Mouse (Mus musculus) limb, embryonic 14.5 days (tissue): Measurements from ENCODE around the gene C1ql4. TPM values are rescaled to one million over a fixed set of nuclear protein-coding genes. Genes with fewer than 3 reads are reported as not detected.
A peak's percentile ranks its signal among the peaks of the same experiment; 100 is the strongest.

ENCODE experiments used
- ATAC-seq: fragments of 200-750 bp; cut with Nextera tagmentation; 2 replicates; pipeline ENCODE4 v1.8.0; 2017; ENCODE audit warnings: low read depth, moderate number of reproducible peaks, moderate TSS enrichment; ENCODE audit not compliant: low FRiP score
- DNase-seq: peaks from one replicate; pipeline ENCODE4 v3.0.0-alpha.2; 2015; ENCODE audit warnings: low spot score
- H3K27ac ChIP-seq: fragments of 300-500 bp; sonication (generic); replicated peaks from 2 replicates; pipeline ENCODE4 v1.5.1; 2014; ENCODE audit warnings: low read depth, mild to moderate bottlenecking, low read length, moderate library complexity, mixed read lengths
- H3K27me3 ChIP-seq: fragments of 300-500 bp; sonication (generic); 2 replicates; pipeline ENCODE4 v1.6.1; 2014; ENCODE audit warnings: low read length, mixed read lengths; ENCODE audit not compliant: control insufficient read depth, insufficient read depth
- H3K36me3 ChIP-seq: fragments of 300-500 bp; sonication (generic); 2 replicates; pipeline ENCODE4 v1.6.1; 2014; ENCODE audit warnings: mild to moderate bottlenecking, low read length, moderate library complexity, mixed read lengths; ENCODE audit not compliant: control insufficient read depth, insufficient read depth
- H3K4me1 ChIP-seq: fragments of 300-500 bp; sonication (generic); 2 replicates; pipeline ENCODE4 v1.6.1; 2014; ENCODE audit warnings: antibody characterized with exemption, low read length, mixed read lengths; ENCODE audit not compliant: control insufficient read depth, insufficient read depth
- H3K4me2 ChIP-seq: fragments of 300-500 bp; sonication (generic); replicated peaks from 2 replicates; pipeline ENCODE4 v1.6.1; 2014; ENCODE audit warnings: low read depth, mild to moderate bottlenecking, low read length, moderate library complexity; ENCODE audit not compliant: severe bottlenecking
- H3K4me3 ChIP-seq: fragments of 300-500 bp; sonication (generic); replicated peaks from 2 replicates; pipeline ENCODE4 v1.5.1; 2014; ENCODE audit warnings: low read length
- H3K9ac ChIP-seq: fragments of 300-500 bp; sonication (generic); 2 replicates; pipeline ENCODE4 v1.6.1; 2014; ENCODE audit warnings: mild to moderate bottlenecking, low read depth, low read length, moderate library complexity; ENCODE audit not compliant: severe bottlenecking
- H3K9me3 ChIP-seq: fragments of 300-500 bp; sonication (generic); 2 replicates; pipeline ENCODE4 v1.6.1; 2016; ENCODE audit warnings: low read length; ENCODE audit not compliant: control insufficient read depth
- POLR2A ChIP-seq: fragments of 200-500 bp; IDR thresholded peaks from 2 replicates; pipeline ENCODE4 v1.8.0; 2012; ENCODE audit warnings: inconsistent platforms, mild to moderate bottlenecking, moderate library complexity, borderline replicate concordance; ENCODE audit not compliant: insufficient read depth, insufficient read length; ENCODE audit errors: extremely low read depth
- WGBS: fragments of 180-500 bp; shearing (Covaris S2); extraction: QIAGEN DNeasy Blood & Tissue Kit; methylation state at CpG from one replicate; pipeline ENCODE4 v1.1.7; 2014; 5-methylcytosine and 5-hydroxymethylcytosine counted together
- polyA plus RNA-seq, 2 experiments: library from polyadenylated mRNA; depleted of rRNA in 1 of 2; stranded (reverse) in 1 of 2; unstranded in 1 of 2; fragments of >200 nt; fragmentation: Nextera tagmentation in 1 of 2; extraction: Ambion mirVana in 1 of 2; gene quantifications; 2 replicates each; pipeline versions ENCODE4 v1.2.1 to v1.2.3; 2012 to 2014

C1ql4 gene
- polyA plus RNA-seq, 2 experiments, result not detected

DNA sequence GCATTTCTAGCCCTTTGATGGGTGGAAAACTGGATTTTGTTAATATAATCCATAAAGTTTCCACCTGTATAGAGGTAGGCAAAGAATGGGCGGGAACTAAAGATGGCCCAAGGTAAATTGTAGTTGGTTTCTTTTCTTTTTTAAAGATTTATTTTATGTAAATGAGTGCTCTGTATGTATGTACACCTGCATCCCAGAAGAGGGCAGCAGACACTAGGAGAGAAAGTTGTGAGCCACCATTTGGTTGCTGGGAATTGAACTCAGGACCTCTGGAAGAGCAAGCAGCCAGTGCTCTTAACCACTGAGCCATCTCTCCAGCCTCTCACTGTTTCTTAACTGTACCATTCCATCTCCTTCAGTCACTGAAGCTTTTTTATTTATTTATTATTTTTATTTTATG is 15.6 kb downstream of the C1ql4 start:
- H3K9me3 ChIP-seq, result no peaks in the 10 kb centered on the region
- no peak overlapping the region for H3K27ac ChIP-seq
- WGBS, result 91% methylated on average over 1 of the region's 1 CpGs
- H3K36me3 ChIP-seq, result 0 out of 2 replicates have a peak, but pooled peaks cover under 1% of the 10 kb centered on the region
- DNase-seq (no peak), ATAC-seq (no peak)
- TF ChIP-seq POLR2A, result no peak
- no peak overlapping the region for H3K4me3 ChIP-seq
- H3K27me3 ChIP-seq, result no peaks in the 10 kb centered on the region
- no peak overlapping the region for H3K9ac ChIP-seq
- H3K4me2 ChIP-seq, result no peak overlapping the region
- peaks cover 13% of the 10 kb centered on the region for H3K4me1 ChIP-seq

DNA sequence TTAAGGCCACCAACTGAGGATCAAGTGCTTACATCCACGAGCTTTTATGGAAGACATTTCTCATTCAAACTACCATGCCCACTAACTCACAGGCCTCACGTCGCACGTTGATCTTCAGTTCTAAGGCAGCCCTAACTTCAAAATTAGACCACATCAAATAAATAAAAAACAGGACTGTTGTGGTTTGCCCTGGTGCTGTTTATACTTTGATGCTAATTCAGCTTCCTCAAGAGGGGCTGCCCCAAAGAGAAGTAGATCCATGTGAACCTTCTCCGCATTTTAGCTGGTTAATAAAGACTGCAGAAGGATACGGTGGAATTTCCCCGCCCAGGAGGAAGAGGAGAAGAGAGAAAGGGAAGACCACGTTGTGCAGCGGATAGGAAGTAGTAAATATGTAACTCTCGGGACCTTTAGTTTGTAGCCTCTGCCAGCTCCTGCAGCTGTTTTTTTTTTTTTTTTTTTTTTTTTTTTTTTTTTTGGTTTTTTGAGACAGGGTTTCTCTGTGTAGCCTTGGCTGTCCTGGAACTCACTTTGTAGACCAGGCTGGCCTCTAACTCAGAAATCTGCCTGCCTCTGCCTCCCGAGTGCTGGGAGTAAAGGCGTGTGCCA is 22.0 kb downstream of the C1ql4 start:
- no peak overlapping the region for H3K27ac ChIP-seq
- 70% methylated on average over 12 of the region's 12 CpGs for WGBS
- no peak overlapping the region for H3K9ac ChIP-seq
- no peaks in the 10 kb centered on the region for H3K27me3 ChIP-seq
- no peaks in the 10 kb centered on the region for H3K36me3 ChIP-seq
- no peak overlapping the region for H3K4me3 ChIP-seq
- DNase-seq (no peak), ATAC-seq (no peak)
- no peaks in the 10 kb centered on the region for H3K9me3 ChIP-seq
- no peak overlapping the region for H3K4me2 ChIP-seq
- no peaks in the 10 kb centered on the region for H3K4me1 ChIP-seq
- TF ChIP-seq POLR2A, result no peak

DNA sequence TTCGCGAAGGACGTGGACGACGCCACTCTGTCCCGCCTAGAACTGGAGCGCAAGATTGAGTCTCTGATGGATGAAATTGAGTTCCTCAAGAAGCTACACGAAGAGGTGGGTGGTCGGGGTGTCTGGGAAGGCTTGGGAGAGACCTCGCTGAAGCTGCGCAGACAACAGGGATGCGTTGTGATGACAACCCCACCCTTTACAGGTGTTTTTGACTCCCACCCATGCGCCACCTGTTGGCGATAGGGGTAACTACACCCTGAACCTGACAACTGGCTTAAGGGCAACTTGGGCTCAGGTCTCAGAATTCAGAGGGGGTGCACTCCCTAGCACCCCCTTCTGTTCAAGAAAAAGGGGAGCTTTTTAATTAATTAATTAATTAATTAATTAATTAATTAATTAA is 31.3 kb downstream of the C1ql4 start:
- Histone ChIP-seq H3K9me3 (no peaks in the 10 kb centered on the region), H3K36me3 (no peaks in the 10 kb centered on the region), H3K4me2 (peak overlapping the region; percentile 75; the same call in 1 of the 2 replicates), H3K4me3 (peak overlapping the region; percentile 39), H3K27ac (no peak overlapping the region), H3K27me3 (peaks cover 66% of the 10 kb centered on the region), H3K4me1 (peaks cover 15% of the 10 kb centered on the region), H3K9ac (no peak overlapping the region)
- no peak for TF ChIP-seq POLR2A
- DNase-seq (no peak), ATAC-seq (no peak)
- 4% methylated on average over 14 of the region's 14 CpGs for WGBS

DNA sequence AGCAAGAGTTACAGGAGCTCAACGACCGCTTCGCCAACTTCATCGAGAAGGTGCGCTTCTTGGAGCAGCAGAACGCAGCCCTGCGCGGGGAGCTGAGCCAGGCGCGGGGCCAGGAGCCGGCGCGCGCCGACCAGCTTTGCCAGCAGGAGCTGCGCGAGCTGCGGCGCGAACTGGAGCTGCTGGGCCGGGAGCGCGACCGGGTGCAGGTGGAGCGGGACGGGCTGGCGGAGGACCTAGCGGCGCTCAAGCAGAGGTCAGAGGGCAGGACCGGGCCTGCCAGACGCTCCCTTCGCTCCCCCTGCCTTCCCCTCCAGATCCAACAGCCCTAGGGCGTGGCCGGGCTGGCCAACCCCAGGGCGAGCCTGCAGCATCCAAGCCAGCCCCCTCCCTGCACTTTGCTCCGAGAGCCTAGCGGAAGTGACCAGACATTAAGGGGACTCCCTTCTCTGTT is 32.1 kb downstream of the C1ql4 start:
- peaks cover 66% of the 10 kb centered on the region for H3K27me3 ChIP-seq
- 0% methylated on average over 20 of the region's 37 CpGs for WGBS
- H3K9me3 ChIP-seq, result no peaks in the 10 kb centered on the region
- no peak for TF ChIP-seq POLR2A
- no peaks in the 10 kb centered on the region for H3K36me3 ChIP-seq
- H3K4me1 ChIP-seq, result peaks cover 16% of the 10 kb centered on the region
- H3K4me3 ChIP-seq, result peak overlapping the region; percentile 39
- no peak overlapping the region for H3K27ac ChIP-seq
- no peak for DNase-seq
- peak overlapping the region; percentile 75 for H3K4me2 ChIP-seq
- ATAC-seq, result peak; percentile 17; the same call in 1 of the 2 replicates
- H3K9ac ChIP-seq, result peak overlapping the region; percentile 21; the same call in 1 of the 2 replicates

DNA sequence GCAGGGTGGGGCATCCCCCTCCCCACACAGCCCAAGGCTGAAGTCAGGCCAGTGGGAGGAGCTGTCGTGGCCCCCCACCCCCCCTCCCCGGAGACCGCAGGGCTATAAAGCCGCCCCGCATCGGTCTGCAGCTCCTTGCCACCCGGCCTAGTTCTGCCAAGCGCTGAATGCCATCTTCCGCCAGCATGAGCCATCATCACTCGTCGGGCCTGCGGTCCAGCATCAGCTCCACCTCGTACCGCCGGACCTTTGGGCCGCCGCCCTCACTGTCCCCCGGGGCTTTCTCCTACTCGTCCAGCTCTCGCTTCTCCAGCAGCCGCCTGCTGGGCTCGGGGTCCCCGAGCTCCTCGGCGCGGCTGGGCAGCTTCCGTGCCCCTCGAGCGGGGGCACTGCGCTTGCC is 32.6 kb downstream of the C1ql4 start, which contains the start of gene Prph:
TSS of gene Prph (plus strand) at position 135 of the 400 bp plus-strand sequence.
- Histone ChIP-seq H3K9me3 (no peaks in the 10 kb centered on the region), H3K4me2 (peak within 1 kb of the TSS; percentile 75), H3K4me1 (peaks cover 19% of the 10 kb centered on the region), H3K36me3 (no peaks in the 10 kb centered on the region), H3K4me3 (peak within 1 kb of the TSS; percentile 39), H3K27ac (no peak within 1 kb of the TSS), H3K9ac (peak within 1 kb of the TSS; percentile 21; the same call in 1 of the 2 replicates), H3K27me3 (peaks cover 66% of the 10 kb centered on the region)
- no peak for TF ChIP-seq POLR2A
- ATAC-seq (no peak), DNase-seq (no peak)
- 2% methylated on average over 20 of the region's 30 CpGs for WGBS

DNA sequence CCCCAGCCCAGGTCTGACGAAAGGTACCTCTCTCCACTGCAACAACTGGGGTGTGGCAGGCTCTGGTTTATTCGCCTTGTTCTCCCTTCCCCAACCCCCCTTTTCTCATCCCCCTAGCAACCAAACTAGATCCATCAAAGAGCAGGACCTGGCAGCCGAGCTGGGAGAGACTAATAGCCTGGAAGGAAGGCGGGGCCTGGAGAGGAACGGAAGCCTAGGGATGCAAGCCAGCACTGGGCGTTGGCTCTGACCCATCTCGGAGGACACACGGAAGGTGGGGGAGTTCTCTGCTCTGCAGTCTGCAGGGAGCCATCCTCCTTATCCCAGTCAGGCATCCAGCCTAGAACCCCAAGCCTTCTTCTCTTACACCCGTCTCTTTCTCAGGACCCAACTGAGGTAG is 34.2 kb downstream of the C1ql4 start:
- Histone ChIP-seq H3K27me3 (peaks cover 60% of the 10 kb centered on the region), H3K36me3 (no peaks in the 10 kb centered on the region), H3K9me3 (no peaks in the 10 kb centered on the region), H3K4me3 (no peak overlapping the region), H3K27ac (no peak overlapping the region), H3K4me1 (peaks cover 19% of the 10 kb centered on the region), H3K4me2 (no peak overlapping the region), H3K9ac (no peak overlapping the region)
- TF ChIP-seq POLR2A, result no peak
- no peak for DNase-seq
- WGBS, result 8% methylated on average over 9 of the region's 9 CpGs
- no peak for ATAC-seq
